Mouse (Mus musculus) gastrocnemius, postnatal 25 days (tissue): ENCODE results near the gene Glcci1. TPM values are rescaled to one million over a fixed set of nuclear protein-coding genes. Genes with fewer than 3 reads are reported as not detected.

Experiments
- DNase-seq: peaks from one replicate; pipeline ENCODE4 v3.0.0; 2022
- total RNA-seq, 2 experiments: library from RNA; stranded (reverse); gene quantifications; 1 replicate in 1 of 2; 2 replicates in 1 of 2; pipeline ENCODE4 v1.2.3; 2021

Glcci1 gene
- total RNA-seq, 2 experiments from 2014 or later, result 4.3 to 5.6 TPM

DNA sequence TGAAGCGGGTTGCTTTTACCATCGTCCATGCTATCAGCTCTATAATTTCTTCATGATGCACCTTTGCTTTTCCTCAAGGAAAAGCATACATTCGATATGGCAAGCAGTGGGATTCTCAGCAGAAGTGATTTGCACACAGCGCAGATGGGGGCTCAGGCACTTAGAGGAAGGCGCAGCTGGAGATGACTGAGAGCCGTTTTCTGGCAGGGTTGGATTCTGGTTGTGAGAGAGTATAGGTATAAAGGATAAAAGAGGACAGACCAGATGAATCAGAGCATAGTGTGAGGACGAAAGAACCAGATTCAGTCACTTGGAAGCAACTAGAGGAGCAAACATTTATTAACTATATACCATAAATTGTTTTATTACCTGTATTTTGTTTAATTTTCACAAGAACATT lies 36.4 kb downstream of the Glcci1 start:
- no peak for DNase-seq

GRCm38 (mm10) chr6:8551155-8551554 lies 41.8 kb downstream of the Glcci1 start:
- no peak for DNase-seq

DNA sequence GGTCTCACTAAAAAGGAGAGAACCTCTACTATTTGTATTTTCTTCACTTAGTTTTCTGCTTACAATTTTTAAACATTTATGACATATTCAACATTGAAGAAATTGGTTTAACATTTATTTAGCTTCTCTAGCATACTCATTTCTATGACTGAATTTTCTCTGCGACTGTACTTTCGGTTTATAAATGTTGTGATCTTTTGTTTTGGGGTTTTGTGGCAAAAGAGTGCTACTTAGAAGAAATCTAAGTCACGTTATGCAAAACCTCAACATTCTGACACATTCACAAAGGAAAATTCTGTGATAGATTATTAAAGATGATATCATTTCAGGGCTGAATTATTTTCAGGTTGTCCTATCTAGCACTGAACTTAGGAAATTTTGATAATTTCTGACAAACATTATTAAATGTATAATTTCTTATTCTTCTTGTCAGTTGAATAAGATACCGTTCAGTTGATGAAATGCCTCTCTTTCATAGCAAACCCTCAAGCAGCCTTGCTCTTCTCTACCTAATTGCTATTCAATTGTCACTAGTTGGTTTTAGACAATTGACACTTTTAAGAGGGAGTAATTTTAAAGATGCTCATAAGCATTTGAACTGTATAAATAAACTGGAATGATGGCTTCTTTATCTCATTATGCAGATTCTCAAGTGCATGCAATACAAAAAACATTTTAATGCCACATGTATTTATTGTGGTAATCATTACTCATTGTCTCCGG lies 47.6 kb downstream of the Glcci1 start:
- DNase-seq, result no peak

DNA sequence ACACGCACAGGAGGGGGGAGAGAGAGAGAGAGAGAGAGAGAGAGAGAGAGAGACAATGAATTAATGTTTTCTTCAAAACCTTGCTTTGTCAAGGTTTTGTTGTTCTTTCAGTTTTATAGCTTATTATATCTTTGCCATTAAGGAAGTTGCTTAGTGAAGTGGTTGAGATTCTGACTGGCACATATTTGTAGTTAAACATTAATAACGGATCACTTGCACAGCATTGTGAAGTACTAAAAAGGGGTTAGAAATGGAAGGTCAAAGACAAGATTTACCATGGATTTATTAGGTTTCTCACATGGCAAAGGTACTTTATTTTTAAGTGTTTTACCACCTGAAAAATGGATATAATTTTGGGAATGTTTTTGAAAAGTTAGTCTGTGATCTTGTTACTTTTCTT lies 51.3 kb downstream of the Glcci1 start:
- no peak for DNase-seq

- DNase-seq, result no peak
Observed at GRCm38 (mm10) chr6:8582377-8582776, 73.0 kb downstream of the Glcci1 start.

DNA sequence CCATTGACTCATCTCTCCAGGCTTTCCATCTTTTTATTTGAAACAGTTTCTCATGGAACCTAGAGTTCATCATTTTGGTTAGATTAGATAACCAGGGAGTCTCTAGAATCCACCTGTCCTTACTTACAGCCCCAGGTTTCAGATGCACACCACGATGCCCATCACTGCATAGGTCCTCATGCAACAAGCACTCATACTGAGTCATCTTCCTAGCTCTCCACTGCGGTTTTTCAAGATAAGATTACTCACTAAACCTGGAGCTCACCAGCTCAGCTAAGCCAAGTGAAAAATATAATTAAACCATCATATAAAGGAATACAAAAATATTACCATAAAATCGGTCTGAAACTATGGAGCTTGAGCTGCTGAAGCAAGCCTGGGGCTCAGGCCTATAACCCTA lies 74.5 kb downstream of the Glcci1 start:
- no peak for DNase-seq

DNA sequence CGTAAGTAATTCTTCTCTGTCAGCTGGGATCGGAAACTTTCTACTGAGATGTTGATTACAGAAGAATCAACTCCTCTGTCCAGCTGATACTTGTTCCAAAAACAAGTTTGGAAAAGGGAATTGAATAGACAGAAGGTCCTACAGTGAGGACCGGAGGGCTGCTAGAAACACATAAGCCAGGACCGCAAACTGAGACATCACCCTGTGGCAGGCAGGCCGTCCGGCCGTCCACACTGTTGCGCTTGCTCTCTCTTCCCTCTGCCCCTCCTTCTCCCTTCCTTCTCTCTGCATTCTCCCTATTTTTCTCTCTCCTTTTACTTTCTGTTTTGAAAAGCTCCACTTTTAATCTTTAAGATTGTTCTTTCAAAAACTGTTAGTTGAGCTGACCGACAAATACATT lies 82.3 kb downstream of the Glcci1 start:
- no peak for DNase-seq

DNA sequence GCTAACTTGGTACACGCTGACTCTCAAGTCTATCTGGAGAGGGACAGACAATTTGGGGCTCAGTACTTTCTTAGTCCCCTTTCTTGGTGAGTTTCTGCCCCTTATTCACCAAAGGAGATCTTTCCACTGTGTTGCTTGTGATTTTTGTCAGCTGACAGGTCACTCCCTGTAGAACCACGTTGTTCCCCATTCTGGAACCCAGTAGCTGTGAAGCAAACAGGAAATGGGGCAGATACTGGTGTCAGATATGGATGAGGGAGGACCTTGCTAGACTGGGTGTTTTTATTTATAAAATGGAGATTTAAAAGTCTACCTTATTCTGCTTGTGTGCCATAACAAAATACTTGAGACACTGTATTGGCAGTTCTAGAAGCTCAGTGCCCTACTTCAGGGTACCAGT lies 108.0 kb downstream of the Glcci1 start:
- no peak for DNase-seq

DNA sequence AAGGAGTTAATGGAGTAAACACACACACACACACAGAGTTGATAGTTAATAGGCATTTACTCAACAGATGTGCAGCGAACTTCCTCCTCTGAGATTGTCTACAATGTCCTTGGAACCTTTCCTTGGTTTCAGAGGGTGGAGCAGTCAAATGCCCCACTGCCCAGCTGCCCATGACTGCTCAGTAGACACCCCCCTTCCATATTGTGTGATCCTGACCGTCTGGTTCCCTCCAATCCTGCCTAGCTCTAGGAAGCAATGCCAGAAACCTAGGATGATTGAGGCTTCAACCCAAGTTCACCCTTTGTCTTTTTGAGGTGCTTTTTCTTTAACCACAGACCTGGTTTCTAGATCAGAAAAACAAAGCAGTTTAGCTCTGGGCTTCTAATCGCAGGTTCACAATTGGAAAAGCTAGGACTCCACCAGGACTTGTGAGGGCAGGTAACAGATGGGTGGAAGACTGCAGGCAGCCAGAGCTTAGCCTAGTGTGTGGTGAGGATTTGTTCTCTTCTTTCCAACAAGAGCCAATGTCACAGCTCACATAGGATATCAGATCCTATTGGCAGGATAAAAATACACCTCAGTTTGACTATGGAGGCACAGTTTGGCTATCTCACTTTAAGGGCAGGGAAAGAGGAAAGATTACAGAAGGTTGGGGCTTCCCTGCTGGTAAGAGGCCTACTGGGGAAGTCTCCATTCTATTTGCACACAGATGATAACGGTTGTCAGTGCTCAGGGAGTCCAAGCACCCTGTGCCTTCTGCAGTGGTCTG lies 110.4 kb downstream of the Glcci1 start:
- DNase-seq, result no peak

DNA sequence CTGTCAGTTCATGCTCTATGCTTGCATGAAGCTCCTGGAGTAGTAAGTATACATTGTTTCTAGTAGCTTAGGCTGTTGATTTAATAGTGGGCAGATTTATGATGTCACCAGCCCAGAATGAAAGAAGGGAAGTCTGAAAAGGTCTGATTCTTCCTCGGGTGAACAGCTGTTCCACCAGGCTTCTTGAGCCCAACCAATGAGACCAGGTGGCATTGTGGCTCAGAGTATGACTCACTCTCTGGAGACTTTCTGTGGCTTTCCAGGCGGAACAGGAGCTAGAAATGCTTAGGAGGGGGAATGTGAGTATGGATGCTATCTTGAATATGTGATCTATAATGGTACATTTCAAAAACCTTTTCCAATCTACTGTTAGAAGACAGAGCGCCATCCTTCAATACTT lies 113.6 kb downstream of the Glcci1 start:
- DNase-seq, result no peak

- no peak for DNase-seq
Observed at GRCm38 (mm10) chr6:8628226-8628625, 118.8 kb downstream of the Glcci1 start.

DNA sequence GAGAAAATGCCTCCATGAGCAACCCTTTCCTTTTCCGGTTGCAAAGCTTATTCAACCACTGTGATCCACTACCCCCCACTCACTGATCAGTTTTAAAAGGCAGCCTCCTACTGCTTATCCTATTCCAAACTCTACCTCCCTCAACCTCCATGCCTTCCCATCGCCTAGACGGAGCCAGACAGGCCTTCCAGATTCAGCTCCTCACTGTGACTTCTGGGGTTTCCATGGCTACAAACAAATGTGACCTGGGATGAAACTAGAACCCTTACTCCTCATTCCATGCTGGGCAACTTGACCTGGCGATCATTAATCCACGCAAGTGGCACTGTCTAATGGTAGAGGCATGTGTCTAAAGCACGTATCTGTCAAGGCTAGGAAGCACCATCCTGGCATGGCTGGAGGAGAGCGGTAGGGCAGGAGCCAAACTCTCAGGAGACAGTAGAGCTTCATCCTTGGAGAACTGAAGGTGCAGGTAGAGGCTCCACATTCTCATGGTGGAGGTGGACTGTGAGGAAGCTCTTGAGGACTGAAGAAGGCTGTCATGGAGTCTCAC lies 119.4 kb downstream of the Glcci1 start:
- DNase-seq, result no peak

DNA sequence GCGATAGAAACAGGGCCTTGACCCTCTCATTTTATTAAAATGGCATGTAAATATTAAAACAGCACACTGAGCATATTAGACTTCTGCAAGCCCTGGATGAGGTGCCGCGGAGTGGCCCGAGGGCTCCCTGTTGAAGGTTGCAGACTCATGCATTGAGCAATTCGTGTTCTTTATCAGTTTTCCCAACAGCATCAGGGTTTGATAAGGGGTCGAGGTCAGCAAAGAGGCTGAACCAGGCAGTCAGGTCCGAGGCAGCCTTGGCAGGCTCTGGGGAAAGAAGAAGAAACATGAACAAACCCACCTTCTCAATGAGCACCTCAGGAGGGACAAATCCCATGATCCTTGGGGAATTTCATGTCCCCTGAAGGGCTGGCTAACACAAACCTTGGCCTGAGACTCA lies 121.1 kb downstream of the Glcci1 start:
- DNase-seq, result no peak

GRCm38 (mm10) chr6:8631362-8631761 lies 122.0 kb downstream of the Glcci1 start:
- DNase-seq, result no peak

GRCm38 (mm10) chr6:8631986-8632632 lies 122.7 kb downstream of the Glcci1 start:
- DNase-seq, result no peak

DNA sequence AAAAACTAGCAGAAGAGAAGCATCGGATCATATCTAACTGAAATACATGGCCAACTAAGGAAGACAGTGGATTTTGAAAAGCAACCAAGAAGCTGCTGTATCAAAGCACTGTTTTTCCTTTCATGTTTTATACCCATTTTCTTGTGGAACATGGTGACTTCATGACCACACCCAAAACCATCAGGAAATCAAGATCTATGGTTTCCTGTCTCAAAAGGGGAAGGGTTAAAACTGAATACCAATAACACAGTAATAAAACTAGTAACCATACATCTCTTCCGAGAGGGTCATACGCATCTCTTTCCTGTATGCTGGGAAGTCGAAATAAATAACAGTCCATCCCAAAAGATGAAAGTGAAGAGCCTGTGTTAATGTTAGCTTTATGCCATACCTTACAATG lies 123.3 kb downstream of the Glcci1 start:
- DNase-seq, result no peak

GRCm38 (mm10) chr6:8638122-8638521 lies 128.7 kb downstream of the Glcci1 start:
- no peak for DNase-seq

GRCm38 (mm10) chr6:8638899-8639298 lies 129.5 kb downstream of the Glcci1 start:
- no peak for DNase-seq

DNA sequence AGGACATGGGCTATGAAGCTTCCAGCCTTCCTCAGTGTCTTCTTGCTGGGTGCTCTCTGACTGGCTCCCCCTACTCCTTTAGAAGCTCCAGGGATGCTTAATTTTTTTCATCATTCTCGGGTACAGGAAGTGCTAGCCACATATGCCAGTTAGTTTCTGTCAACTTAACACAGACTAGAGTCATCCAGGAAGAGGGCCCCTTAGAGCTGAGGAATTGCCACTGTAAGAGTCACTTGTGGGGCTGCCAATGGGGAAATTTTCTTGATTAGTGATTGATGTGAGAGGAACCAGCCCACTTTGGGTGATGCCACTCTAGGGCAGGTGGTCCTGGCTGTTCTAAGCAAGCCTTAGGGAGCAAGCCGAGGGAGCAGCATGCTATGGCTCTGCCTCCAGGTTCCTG lies 130.1 kb downstream of the Glcci1 start:
- no peak for DNase-seq

- no peak for DNase-seq
Observed at GRCm38 (mm10) chr6:8640863-8641262, 131.5 kb downstream of the Glcci1 start.

GRCm38 (mm10) chr6:8644703-8645102 lies 135.3 kb downstream of the Glcci1 start:
- no peak for DNase-seq

DNA sequence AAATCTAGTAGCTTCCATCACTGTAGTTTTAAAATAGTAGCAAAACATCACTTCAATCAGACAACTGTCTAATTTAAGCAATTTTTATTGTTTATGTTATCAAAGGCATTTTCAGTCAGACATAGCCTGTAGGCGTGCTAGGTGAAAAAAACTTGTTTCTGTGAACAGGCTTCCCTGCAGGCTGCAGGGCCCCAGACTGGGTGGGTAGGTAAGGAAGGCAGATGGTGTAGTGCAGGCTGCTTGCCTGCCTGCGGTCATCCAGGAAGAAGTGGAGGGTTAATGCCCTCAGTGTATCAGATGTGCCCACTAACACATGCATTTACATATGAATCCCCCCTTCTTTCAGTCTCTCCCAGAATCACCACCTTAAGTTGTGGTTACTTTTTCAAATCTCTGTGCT lies 136.3 kb downstream of the Glcci1 start:
- no peak for DNase-seq
